8 mouse cellular contexts compared by ENCODE assay signal in genomic region chr17:29795050-29795770, GRCm38 (mm10).
A peak's percentile ranks its signal among the peaks of the same experiment; 100 is the strongest.
DNase-seq lines count a peak whose midpoint lies in the region; ATAC-seq lines count a peak whose summit lies in the region.

No protein-coding gene starts in this region.

- WGBS in heart, embryonic 16.5 days = 14% methylated on average over 21 of the region's 23 CpGs
- under 1% methylated on average over 23 of the region's 23 CpGs for WGBS in hindbrain, embryonic 16.5 days
- WGBS in neural tube, embryonic 11.5 days = under 1% methylated on average over 17 of the region's 23 CpGs

- H3K9ac ChIP-seq in heart, embryonic 16.5 days (ENCODE audit: low read length) = peak overlapping the region; percentile 44; the same call in 1 of the 2 replicates
- H3K9ac ChIP-seq in hindbrain, embryonic 16.5 days (ENCODE audit: low read depth, low read length) = peak overlapping the region; percentile 54
- peak overlapping the region; percentile 27 for H3K9ac ChIP-seq in neural tube, embryonic 11.5 days (ENCODE audit: low read length)

- 0 out of 2 replicates have a peak overlapping the region, but pooled peaks have one; percentile 4 for H3K4me3 ChIP-seq in heart, embryonic 16.5 days (ENCODE audit: low read length)
- 0 out of 2 replicates have a peak overlapping the region, but pooled peaks have one; percentile 17 for H3K4me3 ChIP-seq in hindbrain, embryonic 16.5 days (ENCODE audit: low read length)
- peak overlapping the region; percentile 23 for H3K4me3 ChIP-seq in neural tube, embryonic 11.5 days (ENCODE audit: low read depth, low read length)

- intact Hi-C loops in heart, postnatal 36 days (cut with DNase I) = loop anchor here (5.0 to 10.0 kb wide), 2 partner anchors 62 to 660 kb away; no protein-coding TSS in a partner anchor

- H3K4me1 ChIP-seq in heart, embryonic 16.5 days (ENCODE audit: control insufficient read depth, insufficient read depth, low read length) = peaks cover 18% of the 10 kb centered on the region
- H3K4me1 ChIP-seq in hindbrain, embryonic 16.5 days (ENCODE audit: control insufficient read depth, insufficient read depth, low read depth, low read length) = peaks cover 27% of the 10 kb centered on the region
- H3K4me1 ChIP-seq in neural tube, embryonic 11.5 days (ENCODE audit: control insufficient read depth, insufficient read depth, low read length) = peaks cover 22% of the 10 kb centered on the region

- no peaks in the 10 kb centered on the region for H3K36me3 ChIP-seq in heart, embryonic 16.5 days (ENCODE audit: control insufficient read depth, insufficient read depth)
- H3K36me3 ChIP-seq in hindbrain, embryonic 16.5 days (ENCODE audit: control insufficient read depth, insufficient read depth, low read length) = no peaks in the 10 kb centered on the region
- H3K36me3 ChIP-seq in neural tube, embryonic 11.5 days (ENCODE audit: control insufficient read depth, insufficient read depth, low read length) = no peaks in the 10 kb centered on the region

- DNase-seq in heart, postnatal 36 days = no peak
- peak; percentile 69 for DNase-seq in brain, embryonic 18.5 days (ENCODE audit: low read depth, low spot score)
- peak; percentile 75 for DNase-seq in neural tube, embryonic 11.5 days (ENCODE audit: low spot score)
- DNase-seq in spleen, adult 18-20 months = no peak
- DNase-seq in gastrocnemius, postnatal 10 days = no peak
- no peak for DNase-seq in kidney, adult 8-10 months

- H3K9me3 ChIP-seq in heart, embryonic 16.5 days (replicated peaks; ENCODE audit: control insufficient read depth, low read length) = 0 out of 2 replicates have a peak, but pooled peaks cover 2% of the 10 kb centered on the region
- H3K9me3 ChIP-seq in hindbrain, embryonic 16.5 days (ENCODE audit: control insufficient read depth, low read length) = no peaks in the 10 kb centered on the region
- no peaks in the 10 kb centered on the region for H3K9me3 ChIP-seq in neural tube, embryonic 11.5 days (ENCODE audit: control insufficient read depth, low read length)

- H3K4me2 ChIP-seq in heart, embryonic 16.5 days (ENCODE audit: low read depth, low read length) = peak overlapping the region; percentile 45
- peak overlapping the region; percentile 42 for H3K4me2 ChIP-seq in hindbrain, embryonic 16.5 days (ENCODE audit: low read length)
- peak overlapping the region; percentile 60 for H3K4me2 ChIP-seq in neural tube, embryonic 11.5 days (ENCODE audit: low read depth)

- H3K27me3 ChIP-seq in heart, embryonic 16.5 days (ENCODE audit: control insufficient read depth, insufficient read depth, low read length) = no peaks in the 10 kb centered on the region; the same call in 1 of the 2 replicates
- H3K27me3 ChIP-seq in hindbrain, embryonic 16.5 days (replicated peaks; ENCODE audit: control insufficient read depth, insufficient read depth, low read length) = no peaks in the 10 kb centered on the region
- no peaks in the 10 kb centered on the region for H3K27me3 ChIP-seq in neural tube, embryonic 11.5 days (ENCODE audit: control insufficient read depth, insufficient read depth, low read length)

- H3K27ac ChIP-seq in heart, embryonic 16.5 days (ENCODE audit: low read length) = no peak overlapping the region
- peak overlapping the region; percentile 83 for H3K27ac ChIP-seq in hindbrain, embryonic 16.5 days (ENCODE audit: low read depth, low read length)
- H3K27ac ChIP-seq in neural tube, embryonic 11.5 days (ENCODE audit: low read depth, low read length) = peak overlapping the region; percentile 67

- peak; percentile 29; the same call in 1 of the 2 replicates for ATAC-seq in heart, embryonic 16.5 days (replicated peaks; ENCODE audit: extremely low read depth, insufficient read depth, low FRiP score)
- peak; percentile 77 for ATAC-seq in hindbrain, embryonic 16.5 days
- ATAC-seq in neural tube, embryonic 11.5 days (ENCODE audit: insufficient read depth, low FRiP score, low TSS enrichment) = peak; percentile 77

Comparison
In these comparisons a context has a peak if more than half of its experiments do, and no peak if none do; other contexts are left out.
1. DNase-seq: peak in brain, embryonic 18.5 days (single experiment) and neural tube, embryonic 11.5 days (single experiment); none in heart, postnatal 36 days (0 of 2), spleen, adult 18-20 months (0 of 2), gastrocnemius, postnatal 10 days (single experiment) and kidney, adult 8-10 months (0 of 2).
2. Peak in every context shown above with its lines, with median percentiles within 50 percentile points of each other: ATAC-seq, H3K4me2 ChIP-seq, H3K4me3 ChIP-seq and H3K9ac ChIP-seq.